Mouse (Mus musculus): Measurements from ENCODE around the gene Ell3.

Gene Ell3

GRCm38 (mm10) chr2:121448136-121448535, 4.1 kb upstream of the Ell3 start:
- DNase-seq (ENCODE audit: low read depth, low spot score): no peak

GRCm38 (mm10) chr2:121447006-121447405, 2.9 kb upstream of the Ell3 start:
- no peak for DNase-seq (ENCODE audit: low read depth, low spot score)

GRCm38 (mm10) chr2:121446506-121446905, 2.4 kb upstream of the Ell3 start:
- DNase-seq (ENCODE audit: low read depth, low spot score): no peak

- DNase-seq (ENCODE audit: low read depth, low spot score): no peak
These were observed 1.0 kb upstream of the Ell3 start for GRCm38 (mm10) chr2:121445117-121445516.

- no peak for DNase-seq (ENCODE audit: low read depth, low spot score)
These were observed 1.1 kb downstream of the Ell3 start for GRCm38 (mm10) chr2:121443068-121443349.

- DNase-seq (ENCODE audit: low read depth, low spot score): no peak
These were observed 1.6 kb downstream of the Ell3 start for GRCm38 (mm10) chr2:121442259-121443067.

GRCm38 (mm10) chr2:121441800-121442199, 2.3 kb downstream of the Ell3 start:
- DNase-seq (ENCODE audit: low read depth, low spot score): no peak

GRCm38 (mm10) chr2:121440834-121441605, 3.1 kb downstream of the Ell3 start:
- no peak for DNase-seq (ENCODE audit: low read depth, low spot score)

- DNase-seq (ENCODE audit: low read depth, low spot score): no peak
These were observed 4.3 kb downstream of the Ell3 start for GRCm38 (mm10) chr2:121439746-121440145.

- no peak for DNase-seq (ENCODE audit: low read depth, low spot score)
These were observed 9.2 kb downstream of the Ell3 start for GRCm38 (mm10) chr2:121434854-121435253.

GRCm38 (mm10) chr2:121425890-121426289, 18.2 kb downstream of the Ell3 start:
- DNase-seq (ENCODE audit: low read depth, low spot score): no peak

- no peak for DNase-seq (ENCODE audit: low read depth, low spot score)
These were observed 20.9 kb downstream of the Ell3 start for GRCm38 (mm10) chr2:121423166-121423565.

GRCm38 (mm10) chr2:121418476-121418875, 25.6 kb downstream of the Ell3 start:
- no peak for DNase-seq (ENCODE audit: low read depth, low spot score)

GRCm38 (mm10) chr2:121416356-121416755, 27.7 kb downstream of the Ell3 start:
- no peak for DNase-seq (ENCODE audit: low read depth, low spot score)

GRCm38 (mm10) chr2:121415591-121415990, 28.5 kb downstream of the Ell3 start:
- no peak for DNase-seq (ENCODE audit: low read depth, low spot score)

- DNase-seq (ENCODE audit: low read depth, low spot score): no peak
These were observed 29.0 kb downstream of the Ell3 start for GRCm38 (mm10) chr2:121415103-121415502.

- no peak for DNase-seq (ENCODE audit: low read depth, low spot score)
These were observed 29.9 kb downstream of the Ell3 start for GRCm38 (mm10) chr2:121414139-121414685.

- peak; percentile 92 for DNase-seq (ENCODE audit: low read depth, low spot score)
These were observed 30.6 kb downstream of the Ell3 start, which contains the start of the genes Pdia3 and Catsper2 for GRCm38 (mm10) chr2:121413387-121414042. Gene Pdia3 (plus strand): TSS chr2:121413775. Gene Catsper2 (minus strand): TSS chr2:121413792.

GRCm38 (mm10) chr2:121412843-121413386, 31.2 kb downstream of the Ell3 start:
- peak; percentile 12 for DNase-seq (ENCODE audit: low read depth, low spot score)

- DNase-seq (ENCODE audit: low read depth, low spot score): no peak
These were observed 35.9 kb downstream of the Ell3 start for GRCm38 (mm10) chr2:121408160-121408559.

- DNase-seq (ENCODE audit: low read depth, low spot score): no peak
These were observed 40.8 kb downstream of the Ell3 start for GRCm38 (mm10) chr2:121403296-121403695.

- DNase-seq (ENCODE audit: low read depth, low spot score): peak; percentile 51
These were observed 47.5 kb downstream of the Ell3 start for GRCm38 (mm10) chr2:121396624-121397023.
